Mouse (Mus musculus) forebrain, embryonic 11.5 days (tissue): ENCODE measurements at regions not wholly inside any gene's neighbourhood (a gene's known extent, or its start where the extent isn't known, plus 50 kb on each side); places are given as distances from the start of the nearest gene placed in this dataset.

Experiments
- ATAC-seq: fragments of 200-750 bp; cut with Nextera tagmentation; replicated peaks from 2 replicates; pipeline ENCODE4 v1.8.0; 2017; ENCODE audit warnings: moderate TSS enrichment; ENCODE audit not compliant: low FRiP score
- DNase-seq: peaks from one replicate; pipeline ENCODE4 v3.0.0-alpha.2; 2017; ENCODE audit warnings: low spot score
- H3K27ac ChIP-seq: fragments of 300-500 bp; sonication (generic); 2 replicates; pipeline ENCODE4 v1.5.1; 2014; ENCODE audit warnings: low read depth, low read length
- H3K27me3 ChIP-seq: fragments of 300-500 bp; sonication (generic); 2 replicates; pipeline ENCODE4 v1.6.1; 2014; ENCODE audit warnings: mild to moderate bottlenecking, low read length, mixed read lengths; ENCODE audit not compliant: control insufficient read depth, insufficient read depth
- H3K36me3 ChIP-seq: fragments of 300-500 bp; sonication (generic); 2 replicates; pipeline ENCODE4 v1.6.1; 2014; ENCODE audit warnings: mild to moderate bottlenecking, low read length, moderate library complexity, mixed read lengths; ENCODE audit not compliant: control insufficient read depth, insufficient read depth
- H3K4me1 ChIP-seq: fragments of 300-500 bp; sonication (generic); replicated peaks from 2 replicates; pipeline ENCODE4 v1.6.1; 2014; ENCODE audit warnings: low read length, mixed read lengths; ENCODE audit not compliant: control insufficient read depth, insufficient read depth
- H3K4me2 ChIP-seq: fragments of 300-500 bp; sonication (generic); 2 replicates; pipeline ENCODE4 v1.6.1; 2014; ENCODE audit warnings: low read depth, mild to moderate bottlenecking, low read length, moderate library complexity, mixed read lengths; ENCODE audit not compliant: severe bottlenecking
- H3K4me3 ChIP-seq: fragments of 300-500 bp; sonication (generic); 2 replicates; pipeline ENCODE4 v1.5.1; 2014; ENCODE audit warnings: low read depth, low read length
- H3K9ac ChIP-seq: fragments of 300-500 bp; sonication (generic); 2 replicates; pipeline ENCODE4 v1.6.1; 2014; ENCODE audit warnings: low read length
- H3K9me3 ChIP-seq: fragments of 300-500 bp; sonication (generic); 2 replicates; pipeline ENCODE4 v1.6.1; 2016; ENCODE audit warnings: low read length, mixed read lengths; ENCODE audit not compliant: control insufficient read depth
- WGBS: fragments of 180-500 bp; shearing (Covaris S2); extraction: QIAGEN DNeasy Blood & Tissue Kit; methylation state at CpG from one replicate; pipeline ENCODE4 v1.1.7; 2014; 5-methylcytosine and 5-hydroxymethylcytosine counted together

DNA sequence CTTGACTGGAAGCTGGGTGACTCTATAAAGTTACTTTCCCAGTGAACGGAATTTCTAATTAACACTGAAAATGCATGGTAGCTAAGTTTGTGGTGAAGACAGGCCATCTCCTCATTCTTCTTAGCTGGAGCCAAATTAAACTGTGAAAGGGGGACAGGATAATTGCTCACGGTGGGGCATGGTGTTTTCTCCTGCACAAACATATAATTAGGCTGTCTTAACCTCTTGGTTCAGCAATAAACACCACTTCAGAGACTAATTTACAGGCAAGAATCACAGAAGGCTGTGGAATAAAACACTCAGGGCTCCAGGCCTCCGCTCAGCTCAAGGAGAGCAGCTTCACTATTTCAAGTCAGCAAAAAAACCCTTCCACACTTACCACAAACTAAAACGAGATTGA is 261.9 kb upstream of the Nt5e start:
- WGBS: 25% methylated on average over 4 of the region's 4 CpGs
- H3K4me1 ChIP-seq: peaks cover 7% of the 10 kb centered on the region; the same call in 1 of the 2 replicates
- H3K9me3 ChIP-seq: no peaks in the 10 kb centered on the region
- no peak overlapping the region for H3K4me3 ChIP-seq
- ATAC-seq (peak; percentile 17; the same call in 1 of the 2 replicates), DNase-seq (no peak)
- no peaks in the 10 kb centered on the region for H3K36me3 ChIP-seq
- no peak overlapping the region for H3K27ac ChIP-seq
- H3K27me3 ChIP-seq: no peaks in the 10 kb centered on the region
- no peak overlapping the region for H3K4me2 ChIP-seq
- no peak overlapping the region for H3K9ac ChIP-seq

DNA sequence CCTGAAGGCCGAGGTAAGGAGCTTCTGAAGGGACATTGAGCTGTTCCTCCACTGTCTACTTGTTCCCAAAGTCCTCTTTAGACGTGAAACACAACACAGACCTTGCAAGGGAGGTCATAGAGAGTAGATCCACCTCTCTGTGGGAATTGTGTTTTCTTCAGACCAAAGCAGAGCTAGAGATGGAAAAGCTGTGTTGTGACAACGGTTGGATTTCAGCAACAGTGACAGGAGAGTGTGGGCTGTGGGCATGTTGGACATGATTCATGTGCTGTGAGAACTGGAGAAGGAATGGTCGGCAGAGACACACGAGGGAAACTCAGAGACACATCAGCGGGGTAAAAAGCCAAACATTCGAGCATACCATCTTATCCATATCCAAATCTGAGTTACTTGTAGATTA is 261.2 kb upstream of the Nt5e start:
- H3K9ac ChIP-seq: no peak overlapping the region
- H3K27me3 ChIP-seq: no peaks in the 10 kb centered on the region
- WGBS: 83% methylated on average over 7 of the region's 7 CpGs
- H3K9me3 ChIP-seq: no peaks in the 10 kb centered on the region
- no peak overlapping the region for H3K4me2 ChIP-seq
- no peak overlapping the region for H3K4me3 ChIP-seq
- no peak for DNase-seq
- ATAC-seq: no peak
- no peaks in the 10 kb centered on the region for H3K36me3 ChIP-seq
- H3K27ac ChIP-seq: no peak overlapping the region
- peaks cover 7% of the 10 kb centered on the region; the same call in 1 of the 2 replicates for H3K4me1 ChIP-seq

DNA sequence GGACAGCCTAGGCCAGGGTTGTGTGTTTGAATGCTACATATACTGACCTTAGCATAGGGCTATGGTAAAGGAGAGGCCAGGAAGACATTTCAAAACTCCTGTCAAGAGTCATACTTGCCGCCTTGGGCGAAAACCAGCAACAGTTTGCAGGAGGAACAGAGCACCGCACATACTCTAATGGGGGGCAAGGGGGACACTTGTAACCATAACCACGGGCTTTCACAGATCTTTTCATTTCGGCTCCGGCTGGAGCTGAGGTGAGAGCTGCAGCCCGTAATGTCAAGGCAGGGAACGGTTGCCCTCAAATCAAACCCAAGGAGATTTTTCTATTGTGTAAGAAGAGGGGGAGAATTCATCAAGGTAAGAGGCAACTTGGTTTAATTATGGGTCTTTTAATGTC is 258.7 kb upstream of the Nt5e start:
- H3K9ac ChIP-seq: no peak overlapping the region
- H3K27ac ChIP-seq: no peak overlapping the region
- H3K4me2 ChIP-seq: no peak overlapping the region
- H3K36me3 ChIP-seq: no peaks in the 10 kb centered on the region
- H3K4me3 ChIP-seq: no peak overlapping the region
- peaks cover 7% of the 10 kb centered on the region; the same call in 1 of the 2 replicates for H3K4me1 ChIP-seq
- H3K9me3 ChIP-seq: no peaks in the 10 kb centered on the region
- DNase-seq (no peak), ATAC-seq (no peak)
- H3K27me3 ChIP-seq: no peaks in the 10 kb centered on the region
- 84% methylated on average over 8 of the region's 8 CpGs for WGBS

DNA sequence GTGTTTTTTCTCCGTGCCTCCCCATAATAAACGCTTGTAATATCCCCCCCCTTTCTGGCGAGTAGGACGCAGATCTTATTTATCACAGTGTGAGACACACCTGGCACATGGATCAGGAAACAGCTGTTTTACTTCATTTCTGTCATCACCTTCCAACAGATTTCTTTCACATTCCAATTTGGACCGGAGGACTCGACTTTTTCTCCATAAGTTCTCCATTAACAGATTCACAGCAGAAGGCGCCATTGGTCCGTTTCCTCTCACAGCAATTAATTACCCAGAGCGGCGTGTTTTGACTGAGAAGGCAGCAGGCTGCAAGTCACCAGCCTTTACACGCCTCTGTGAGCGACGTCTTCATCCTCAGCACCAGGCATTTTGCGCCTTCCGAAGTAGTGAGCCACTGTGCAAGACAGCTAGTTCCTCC is 258.1 kb upstream of the Nt5e start:
- Histone ChIP-seq H3K9me3 (no peaks in the 10 kb centered on the region), H3K9ac (no peak overlapping the region), H3K4me3 (no peak overlapping the region), H3K27ac (no peak overlapping the region), H3K4me2 (no peak overlapping the region), H3K4me1 (peaks cover 7% of the 10 kb centered on the region; the same call in 1 of the 2 replicates), H3K36me3 (no peaks in the 10 kb centered on the region), H3K27me3 (no peaks in the 10 kb centered on the region)
- ATAC-seq (no peak), DNase-seq (no peak)
- 85% methylated on average over 15 of the region's 15 CpGs for WGBS

GRCm38 (mm10) chr9:88069834-88070233 is 257.2 kb upstream of the Nt5e start:
- 91% methylated on average over 13 of the region's 13 CpGs for WGBS

DNA sequence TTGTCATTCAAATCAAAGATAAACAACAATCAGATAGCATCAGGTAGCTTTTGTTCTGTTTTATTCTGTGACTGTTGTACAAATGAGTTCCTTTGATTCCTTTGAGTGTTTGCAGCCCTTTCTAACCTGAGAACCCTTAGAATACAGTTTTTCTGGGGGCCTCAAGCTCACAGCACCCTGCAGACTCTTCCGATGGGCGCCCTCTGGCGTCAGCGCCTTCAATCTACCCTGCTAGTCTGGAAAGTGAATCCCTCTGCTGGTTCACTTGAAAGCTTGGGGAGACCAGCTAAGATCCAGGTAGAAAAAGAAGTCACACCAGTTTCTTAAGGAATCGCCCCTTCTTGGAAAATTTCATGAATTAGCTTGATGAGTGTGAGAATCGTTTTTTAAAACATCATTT is 253.8 kb upstream of the Nt5e start:
- ATAC-seq: 0 out of 2 replicates have a peak, but pooled peaks have one; percentile 50
- 11% methylated on average over 6 of the region's 6 CpGs for WGBS
- no peaks in the 10 kb centered on the region for H3K36me3 ChIP-seq
- H3K4me1 ChIP-seq: no peaks in the 10 kb centered on the region
- no peak overlapping the region for H3K4me3 ChIP-seq
- H3K9ac ChIP-seq: no peak overlapping the region
- H3K27ac ChIP-seq: no peak overlapping the region
- no peak overlapping the region for H3K4me2 ChIP-seq
- H3K27me3 ChIP-seq: no peaks in the 10 kb centered on the region
- no peaks in the 10 kb centered on the region for H3K9me3 ChIP-seq
- DNase-seq: peak; percentile 70

More at GRCm38 (mm10) chr9:88069834-88070233, 257.2 kb upstream of the Nt5e start:
- ATAC-seq (no peak), DNase-seq (no peak)
- Histone ChIP-seq H3K27me3 (no peaks in the 10 kb centered on the region), H3K4me3 (no peak overlapping the region), H3K36me3 (no peaks in the 10 kb centered on the region), H3K27ac (no peak overlapping the region), H3K9me3 (no peaks in the 10 kb centered on the region), H3K9ac (no peak overlapping the region), H3K4me1 (peaks cover 4% of the 10 kb centered on the region; the same call in 1 of the 2 replicates), H3K4me2 (no peak overlapping the region)

GRCm38 (mm10) chr9:88073579-88073978 is 253.4 kb upstream of the Nt5e start:
- no peaks in the 10 kb centered on the region for H3K27me3 ChIP-seq
- ATAC-seq: no peak
- H3K9ac ChIP-seq: no peak overlapping the region
- no peak overlapping the region for H3K4me3 ChIP-seq
- no peak overlapping the region for H3K4me2 ChIP-seq
- no peaks in the 10 kb centered on the region for H3K4me1 ChIP-seq
- DNase-seq: no peak
- WGBS: 85% methylated on average over 7 of the region's 7 CpGs
- H3K36me3 ChIP-seq: no peaks in the 10 kb centered on the region
- H3K27ac ChIP-seq: no peak overlapping the region
- H3K9me3 ChIP-seq: no peaks in the 10 kb centered on the region

GRCm38 (mm10) chr9:88082931-88083479 is 244.0 kb upstream of the Nt5e start:
- Histone ChIP-seq H3K4me2 (no peak overlapping the region), H3K4me3 (no peak overlapping the region), H3K27ac (no peak overlapping the region), H3K4me1 (no peaks in the 10 kb centered on the region), H3K9me3 (no peaks in the 10 kb centered on the region), H3K9ac (no peak overlapping the region), H3K27me3 (no peaks in the 10 kb centered on the region), H3K36me3 (no peaks in the 10 kb centered on the region)
- WGBS: 75% methylated on average over 5 of the region's 5 CpGs
- no peak for ATAC-seq
- DNase-seq: no peak

DNA sequence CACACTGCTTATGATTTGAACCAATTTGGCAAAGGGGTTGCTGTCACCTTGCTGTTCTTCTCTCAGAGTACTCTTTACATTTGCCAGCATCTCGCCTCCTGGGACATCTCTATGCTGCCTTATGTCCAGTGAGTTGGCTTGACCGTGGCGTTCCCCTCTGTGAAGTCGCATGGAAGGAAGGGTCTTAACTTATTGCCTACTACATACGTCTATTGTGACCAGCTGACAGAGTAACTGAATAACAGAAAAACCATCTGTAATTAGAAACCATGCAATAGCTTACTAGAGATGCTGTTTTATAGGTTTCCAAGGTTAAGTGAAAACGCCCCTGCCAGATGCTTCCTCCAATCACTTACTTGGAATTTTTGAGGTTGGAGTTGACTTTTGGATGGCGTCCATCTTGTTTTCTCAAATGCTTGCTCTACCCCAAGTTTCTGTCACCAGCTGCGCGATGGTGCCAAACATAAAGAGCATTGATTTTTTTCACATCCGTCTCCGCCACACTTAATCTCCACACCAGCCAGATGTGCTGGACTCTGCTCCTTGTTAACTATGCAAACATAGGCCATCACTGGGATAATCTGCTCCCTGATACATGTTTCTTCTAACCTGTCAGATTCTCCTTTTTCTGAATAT is 241.7 kb upstream of the Nt5e start:
- Histone ChIP-seq H3K36me3 (no peaks in the 10 kb centered on the region), H3K27me3 (no peaks in the 10 kb centered on the region), H3K4me2 (no peak overlapping the region), H3K9ac (no peak overlapping the region), H3K27ac (no peak overlapping the region), H3K9me3 (no peaks in the 10 kb centered on the region), H3K4me1 (no peaks in the 10 kb centered on the region), H3K4me3 (no peak overlapping the region)
- DNase-seq: no peak
- ATAC-seq: no peak
- WGBS: 90% methylated on average over 11 of the region's 11 CpGs
